Mouse (Mus musculus) lung, adult 18-20 months (tissue): ENCODE measurements at regions not wholly inside any gene's neighbourhood (a gene's known extent, or its start where the extent isn't known, plus 50 kb on each side); places are given as distances from the start of the nearest gene placed in this dataset.
A peak's percentile ranks its signal among the peaks of the same experiment; 100 is the strongest.

Experiments used
- DNase-seq, 2 experiments: peaks; one replicate each; pipeline ENCODE4 v3.0.0; 2022; ENCODE audit warnings: mixed read lengths in 2 of 2

- DNase-seq, result peak; percentile 14 to 40
Observed at GRCm38 (mm10) chr17:67569865-67570264, 62.7 kb downstream of the Lrrc30 start.

GRCm38 (mm10) chr17:67566216-67566615 is 66.3 kb downstream of the Lrrc30 start:
- DNase-seq, result peak in 1 of 2 experiments; percentile 40

- peak in 1 of 2 experiments; percentile 29 for DNase-seq
Observed at GRCm38 (mm10) chr17:67565746-67566145, 66.8 kb downstream of the Lrrc30 start.

- DNase-seq, result peak; percentile 5 to 25
Observed at GRCm38 (mm10) chr17:67564845-67565244, 67.7 kb downstream of the Lrrc30 start.

- no peak for DNase-seq
Observed at GRCm38 (mm10) chr17:67563036-67563435, 69.5 kb downstream of the Lrrc30 start.

GRCm38 (mm10) chr17:67561802-67562201 is 70.7 kb downstream of the Lrrc30 start:
- peak; percentile 19 to 50 for DNase-seq

GRCm38 (mm10) chr17:67557351-67557870 is 75.1 kb downstream of the Lrrc30 start:
- no peak for DNase-seq

- no peak for DNase-seq
Observed at GRCm38 (mm10) chr17:67552581-67553139, 79.9 kb downstream of the Lrrc30 start.

- no peak for DNase-seq
Observed at GRCm38 (mm10) chr17:67548966-67549700, 83.4 kb downstream of the Lrrc30 start.

- no peak for DNase-seq
Observed at GRCm38 (mm10) chr17:67544410-67544809, 88.1 kb downstream of the Lrrc30 start.

GRCm38 (mm10) chr17:67532331-67532730 is 100.2 kb downstream of the Lrrc30 start:
- DNase-seq, result no peak

GRCm38 (mm10) chr17:67520848-67521411 is 111.6 kb downstream of the Lrrc30 start:
- peak; percentile 15 to 52 for DNase-seq

- no peak for DNase-seq
Observed at GRCm38 (mm10) chr17:67515601-67516147, 116.8 kb downstream of the Lrrc30 start.

GRCm38 (mm10) chr17:67514387-67515241 is 117.9 kb downstream of the Lrrc30 start:
- peak; percentile 32 to 47 for DNase-seq

GRCm38 (mm10) chr17:67512699-67513450 is 119.6 kb downstream of the Lrrc30 start:
- DNase-seq, result peak; percentile 74 to 83

- DNase-seq, result no peak
Observed at GRCm38 (mm10) chr17:67512008-67512407, 120.5 kb downstream of the Lrrc30 start.

- no peak for DNase-seq
Observed at GRCm38 (mm10) chr17:67509921-67510320, 122.6 kb downstream of the Lrrc30 start.

GRCm38 (mm10) chr17:67509091-67509618 is 123.4 kb downstream of the Lrrc30 start:
- no peak for DNase-seq

GRCm38 (mm10) chr17:67508353-67508752 is 124.2 kb downstream of the Lrrc30 start:
- DNase-seq, result no peak

- no peak for DNase-seq
Observed at GRCm38 (mm10) chr17:67506466-67506865, 126.1 kb downstream of the Lrrc30 start.

- DNase-seq, result no peak
Observed at GRCm38 (mm10) chr17:67504502-67505033, 128.0 kb downstream of the Lrrc30 start.
